Mouse (Mus musculus) E14TG2a.4 (cell line): ENCODE data around the gene Arhgap32.

Experiments used
- CTCF ChIP-seq: conservative IDR thresholded peaks from 2 replicates; pipeline ENCODE4 v1.5.1; 2014; ENCODE audit warnings: low read length
- NANOG ChIP-seq: IDR thresholded peaks from 2 replicates; pipeline ENCODE4 v1.6.1; 2014; ENCODE audit warnings: borderline replicate concordance, low read length, mixed read lengths

DNA sequence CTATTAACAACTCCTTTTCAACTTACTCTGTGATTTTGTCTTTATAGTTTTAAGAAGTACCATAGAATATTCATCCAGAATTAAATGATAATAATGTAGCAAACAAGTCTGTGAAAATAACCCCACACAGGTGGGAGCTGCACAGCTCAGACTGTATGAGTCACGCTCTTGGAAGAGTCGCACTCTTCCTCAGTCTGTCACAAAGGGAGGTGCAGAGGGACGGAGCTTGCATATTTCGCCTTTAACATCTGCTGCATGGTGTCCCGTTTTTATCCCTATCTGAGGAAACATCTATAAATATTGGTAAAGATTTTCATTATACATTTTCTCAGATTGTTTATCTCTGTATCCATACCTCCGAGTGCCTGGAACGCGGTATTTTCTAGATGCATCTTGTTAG lies 91.2 kb downstream of the Arhgap32 start:
- TF ChIP-seq CTCF (no peak), NANOG (no peak)
